Mouse (Mus musculus) cerebellum, adult 2 months (tissue): ENCODE results near the gene Prrx2.

Source experiments
- CTCF ChIP-seq: fragments of 200-500 bp; IDR thresholded peaks from 2 replicates; pipeline ENCODE4 v1.5.1; 2011; ENCODE audit warnings: low read depth, mild to moderate bottlenecking, control low read depth, low read length, moderate library complexity, borderline replicate concordance; ENCODE audit not compliant: insufficient read depth
- POLR2A ChIP-seq: fragments of 200-500 bp; IDR thresholded peaks from 2 replicates; pipeline ENCODE4 v1.6.1; 2011; ENCODE audit warnings: low read length, control low read depth, borderline replicate concordance; ENCODE audit not compliant: insufficient read depth

- TF ChIP-seq CTCF: no peak
- no peak for TF ChIP-seq POLR2A
Observed at GRCm38 (mm10) chr2:30834373-30835022, at the start of gene Prrx2.
